Mouse (Mus musculus): ENCODE results near the gene Lpin1. TPM values are rescaled to one million over a fixed set of nuclear protein-coding genes. Genes with fewer than 3 reads are reported as not detected.

Lpin1 gene
- polyA plus RNA-seq, 1 experiment from 2014 or later = 3.1 TPM

DNA sequence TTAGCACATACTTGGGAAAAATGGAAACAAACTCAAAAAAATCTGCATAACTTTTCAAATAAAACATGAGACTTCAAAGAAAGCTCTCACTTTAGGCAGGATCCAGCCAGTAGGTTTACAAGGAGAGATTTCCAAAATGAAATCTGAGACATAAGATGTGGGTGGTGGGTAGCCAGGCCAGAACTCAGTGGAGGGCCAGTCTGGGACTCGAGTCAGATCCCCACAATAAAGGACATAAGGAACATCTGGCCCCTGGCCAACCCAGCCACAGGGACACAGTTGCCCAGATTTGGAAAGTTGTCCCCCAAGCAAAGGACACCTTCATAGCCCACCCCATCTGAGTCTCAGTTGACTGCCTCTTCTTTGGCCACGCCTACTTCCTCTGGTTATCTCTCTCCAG, 123.3 kb downstream of the Lpin1 start:
- H3K4me3 ChIP-seq (ENCODE audit: low read depth, low read length) = no peak overlapping the region
- no peak for ATAC-seq
- H3K9me3 ChIP-seq (ENCODE audit: control insufficient read depth) = no peaks in the 10 kb centered on the region
- no peak for TF ChIP-seq CTCF (IDR thresholded peaks at IDR 0.05; ENCODE audit: low read depth)
- WGBS = 67% methylated on average over 2 of the region's 2 CpGs
- no peak overlapping the region for H3K4me2 ChIP-seq (replicated peaks; ENCODE audit: low read depth)
- no peaks in the 10 kb centered on the region for H3K36me3 ChIP-seq (ENCODE audit: control insufficient read depth, insufficient read depth)
- H3K4me1 ChIP-seq (replicated peaks; ENCODE audit: control insufficient read depth, insufficient read depth, low read length) = no peaks in the 10 kb centered on the region
- H3K9ac ChIP-seq (ENCODE audit: low read depth, low read length) = no peak overlapping the region
- no peak overlapping the region for H3K27ac ChIP-seq (ENCODE audit: low read depth, low read length)
- no peaks in the 10 kb centered on the region for H3K27me3 ChIP-seq (replicated peaks; ENCODE audit: control insufficient read depth, insufficient read depth, low read length)

Other genes starting within 250 kb of the Lpin1 start
- gene Ntsr2, start 42.4 kb upstream of the Lpin1 start, polyA plus RNA-seq (2015; fragmentation: Nextera tagmentation; extraction: Ambion mirVana) = 0.09 TPM in 1 of 2 replicates, not detected in the other
- gene Greb1, start 189.9 kb upstream of the Lpin1 start, polyA plus RNA-seq (2015; fragmentation: Nextera tagmentation; extraction: Ambion mirVana) = 2.5 and 3.4 TPM in 2 replicates
- 11.7 and 12.1 TPM in 2 replicates for gene E2f6, start 200.0 kb upstream of the Lpin1 start, polyA plus RNA-seq (2015; fragmentation: Nextera tagmentation; extraction: Ambion mirVana)